In the genomic region with DNA sequence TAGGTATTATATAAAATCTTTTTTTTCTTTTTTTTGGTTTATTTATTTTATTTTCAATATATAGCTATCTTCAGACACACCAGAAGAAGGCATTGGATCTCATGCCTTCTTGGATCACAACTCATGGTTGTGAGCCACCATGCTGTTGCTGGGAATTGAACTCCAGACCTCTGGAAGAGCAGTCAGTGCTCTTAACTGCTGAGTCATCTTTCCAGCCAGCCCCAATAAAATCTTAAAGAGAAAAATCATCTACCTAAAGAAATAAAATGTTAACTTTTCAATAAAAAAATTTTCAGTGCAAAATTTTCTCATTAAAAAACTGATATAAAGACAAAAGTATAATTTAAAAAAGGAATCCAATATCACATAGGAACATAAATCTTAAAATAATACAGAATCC, we compare ENCODE assay signal across 19 mouse cellular contexts. TPM values are rescaled to one million over a fixed set of nuclear protein-coding genes. Genes with fewer than 3 reads are reported as not detected.
DNase-seq lines count a peak whose midpoint lies in the region; ATAC-seq and TF ChIP-seq lines count a peak whose summit lies in the region.
"Had no signal": no experiment of that assay in that cellular context is flagged by ENCODE, and none has a peak within 500 bp of the region (broad histone marks: within the 10 kb centered on the region; RNA-seq: fewer than 3 reads in every experiment).

No protein-coding gene starts in this region.

- H3K79me2 ChIP-seq in MEL (ENCODE audit: control insufficient read depth, insufficient read depth, low read length, poor library complexity), result peaks cover 48% of the 10 kb centered on the region

- TF ChIP-seq EP300 in MEL (IDR thresholded peaks at IDR 0.05; ENCODE audit: low read depth in 1 of 2, low read length in 2 of 2), result no peak

- H3K27me3 ChIP-seq in forebrain, embryonic 13.5 days, result no peaks in the 10 kb centered on the region
- no peaks in the 10 kb centered on the region for H3K27me3 ChIP-seq in forebrain, embryonic 15.5 days
- no peaks in the 10 kb centered on the region for H3K27me3 ChIP-seq in kidney, embryonic 15.5 days
- H3K27me3 ChIP-seq in MEL (ENCODE audit: control insufficient read depth in 1 of 2, insufficient read depth in 2 of 2, low read length in 2 of 2), result no peaks in the 10 kb centered on the region
- H3K27me3 ChIP-seq in liver, embryonic 11.5 days (replicated peaks; ENCODE audit: control insufficient read depth, insufficient read depth, low read length), result no peaks in the 10 kb centered on the region
- no peaks in the 10 kb centered on the region for H3K27me3 ChIP-seq in cerebellum, adult 2 months (ENCODE audit: control insufficient read depth, insufficient read depth, low read length)
- H3K27me3 ChIP-seq: hindbrain, embryonic 15.5 days; midbrain, embryonic 12.5 days had no signal

- no peaks in the 10 kb centered on the region for H3K9me3 ChIP-seq in forebrain, embryonic 13.5 days (replicated peaks)
- no peaks in the 10 kb centered on the region for H3K9me3 ChIP-seq in forebrain, embryonic 15.5 days
- no peaks in the 10 kb centered on the region for H3K9me3 ChIP-seq in kidney, embryonic 15.5 days (replicated peaks)
- H3K9me3 ChIP-seq in MEL (replicated peaks; ENCODE audit: insufficient read depth, low read length), result no peaks in the 10 kb centered on the region
- no peaks in the 10 kb centered on the region for H3K9me3 ChIP-seq in liver, embryonic 11.5 days (ENCODE audit: control insufficient read depth, low read length)
- H3K9me3 ChIP-seq: hindbrain, embryonic 15.5 days; midbrain, embryonic 12.5 days had no signal

- H3K4me1 ChIP-seq in forebrain, embryonic 13.5 days, result peaks cover 23% of the 10 kb centered on the region
- H3K4me1 ChIP-seq in forebrain, embryonic 15.5 days, result peaks cover 24% of the 10 kb centered on the region
- H3K4me1 ChIP-seq in kidney, embryonic 15.5 days, result peaks cover 21% of the 10 kb centered on the region
- H3K4me1 ChIP-seq in MEL (ENCODE audit: control insufficient read depth in 1 of 2, insufficient read depth in 2 of 2, low read length in 2 of 2), result peaks cover 4 to 12% of the 10 kb centered on the region in 2 experiments; a peak in 3 of 4 replicates
- peaks cover 8% of the 10 kb centered on the region; the same call in 1 of the 2 replicates for H3K4me1 ChIP-seq in liver, embryonic 11.5 days (replicated peaks; ENCODE audit: control insufficient read depth, insufficient read depth, low read length)
- peaks cover 2% of the 10 kb centered on the region; the same call in 1 of the 2 replicates for H3K4me1 ChIP-seq in cerebellum, adult 2 months (ENCODE audit: control insufficient read depth, insufficient read depth, low read length)

- ATAC-seq in forebrain, embryonic 13.5 days, result no peak
- ATAC-seq in forebrain, embryonic 15.5 days (replicated peaks), result no peak
- no peak for ATAC-seq in kidney, embryonic 15.5 days (replicated peaks; ENCODE audit: low FRiP score)
- no peak for ATAC-seq in liver, embryonic 11.5 days (replicated peaks; ENCODE audit: low FRiP score)
- ATAC-seq: intestine, postnatal 0 days had no signal

- no peak for DNase-seq in kidney, adult 8-10 months
- DNase-seq in MEL (ENCODE audit: low read depth, low spot score), result peak; percentile 51
- DNase-seq in liver, embryonic 11.5 days (ENCODE audit: low spot score), result no peak
- no peak for DNase-seq in adrenal gland, adult 18-20 months (ENCODE audit: low spot score in 2 of 2)
- no peak for DNase-seq in cerebellum, adult 2 months
- DNase-seq: adrenal gland, adult 2 months; cerebellum, adult 18-20 months; gastrocnemius, postnatal 25 days; kidney, postnatal 10 days; left cerebral cortex, postnatal 4 days; lung, postnatal 36 days; right cerebral cortex, adult 18-20 months had no signal

- H3K4me2 ChIP-seq in forebrain, embryonic 13.5 days, result peak overlapping the region; percentile 36; the same call in 1 of the 2 replicates
- H3K4me2 ChIP-seq in forebrain, embryonic 15.5 days (replicated peaks), result no peak overlapping the region
- 0 out of 2 replicates have a peak overlapping the region, but pooled peaks have one; percentile 25 for H3K4me2 ChIP-seq in kidney, embryonic 15.5 days
- H3K4me2 ChIP-seq in liver, embryonic 11.5 days, result 0 out of 2 replicates have a peak overlapping the region, but pooled peaks have one; percentile 27

- H3K27ac ChIP-seq in forebrain, embryonic 13.5 days, result no peak overlapping the region
- no peak overlapping the region for H3K27ac ChIP-seq in forebrain, embryonic 15.5 days (replicated peaks)
- H3K27ac ChIP-seq in kidney, embryonic 15.5 days, result no peak overlapping the region
- H3K27ac ChIP-seq in MEL (ENCODE audit: control insufficient read depth, low read depth, low read length), result no peak overlapping the region
- no peak overlapping the region for H3K27ac ChIP-seq in liver, embryonic 11.5 days (ENCODE audit: low read depth, low read length)
- H3K27ac ChIP-seq in cerebellum, adult 2 months (ENCODE audit: insufficient read depth, low read length), result no peak overlapping the region
- H3K27ac ChIP-seq: hindbrain, embryonic 15.5 days; layer of hippocampus, adult 2 months; midbrain, embryonic 12.5 days had no signal

- H3K36me3 ChIP-seq in forebrain, embryonic 13.5 days (ENCODE audit: poor library complexity, severe bottlenecking), result no peaks in the 10 kb centered on the region
- H3K36me3 ChIP-seq in forebrain, embryonic 15.5 days, result no peaks in the 10 kb centered on the region
- H3K36me3 ChIP-seq in kidney, embryonic 15.5 days, result peaks cover 4% of the 10 kb centered on the region; the same call in 1 of the 2 replicates
- peaks cover 2 to 29% of the 10 kb centered on the region in 2 experiments for H3K36me3 ChIP-seq in MEL (ENCODE audit: control insufficient read depth in 1 of 2, insufficient read depth in 2 of 2, low read length in 2 of 2)
- H3K36me3 ChIP-seq in liver, embryonic 11.5 days (ENCODE audit: control insufficient read depth, insufficient read depth, low read length), result no peaks in the 10 kb centered on the region
- H3K36me3 ChIP-seq: hindbrain, embryonic 15.5 days; midbrain, embryonic 12.5 days had no signal

- H3K4me3 ChIP-seq in forebrain, embryonic 13.5 days, result no peak overlapping the region
- H3K4me3 ChIP-seq in forebrain, embryonic 15.5 days, result no peak overlapping the region
- no peak overlapping the region for H3K4me3 ChIP-seq in kidney, embryonic 15.5 days (replicated peaks)
- peak overlapping the region; percentile 20 to 80; a peak in 3 of 4 replicates for H3K4me3 ChIP-seq in MEL (ENCODE audit: control insufficient read depth in 1 of 2, insufficient read depth in 1 of 2, low read depth in 2 of 2, low read length in 2 of 2)
- no peak overlapping the region for H3K4me3 ChIP-seq in liver, embryonic 11.5 days (ENCODE audit: low read depth, low read length)
- H3K4me3 ChIP-seq in cerebellum, adult 2 months (replicated peaks; ENCODE audit: insufficient read depth, low read depth, low read length), result no peak overlapping the region

- TF ChIP-seq RAD21 in MEL (IDR thresholded peaks at IDR 0.05; ENCODE audit: low read depth, low read length), result no peak

- no peak for TF ChIP-seq POLR2A in MEL (IDR thresholded peaks at IDR 0.05; ENCODE audit: control insufficient read depth in 1 of 2, insufficient read depth in 1 of 2, low read depth in 1 of 2, low read length in 2 of 2, poor library complexity in 1 of 2)
- TF ChIP-seq POLR2A in cerebellum, adult 2 months (IDR thresholded peaks at IDR 0.05; ENCODE audit: borderline replicate concordance, insufficient read depth, low read length), result no peak

- TF ChIP-seq CTCF in MEL (IDR thresholded peaks at IDR 0.05 in 2 of 3, conservative IDR thresholded peaks at IDR 0.05 in 1 of 3; ENCODE audit: control insufficient read depth in 1 of 3, insufficient read depth in 1 of 3, low read depth in 2 of 3, low read length in 3 of 3, poor library complexity in 1 of 3, severe bottlenecking in 1 of 3), result no peak
- no peak for TF ChIP-seq CTCF in cerebellum, adult 2 months (IDR thresholded peaks at IDR 0.05; ENCODE audit: borderline replicate concordance, insufficient read depth, low read depth, low read length)

- H3K9ac ChIP-seq in forebrain, embryonic 13.5 days, result no peak overlapping the region
- H3K9ac ChIP-seq in forebrain, embryonic 15.5 days (replicated peaks), result no peak overlapping the region
- H3K9ac ChIP-seq in kidney, embryonic 15.5 days, result no peak overlapping the region
- peak overlapping the region; percentile 39; the same call in 1 of the 2 replicates for H3K9ac ChIP-seq in MEL (ENCODE audit: control insufficient read depth, low read depth, low read length, poor library complexity, severe bottlenecking)
- H3K9ac ChIP-seq in liver, embryonic 11.5 days (ENCODE audit: low read depth, low read length), result no peak overlapping the region

RNA-seq across cellular contexts. Expression of gene Pus10, which starts 1.2 kb away (rescaled TPM):
- 16.4 and 16.7 TPM in 2 replicates for polyA plus RNA-seq in forebrain, embryonic 13.5 days (2015; fragmentation: Nextera tagmentation; extraction: Ambion mirVana)
- polyA plus RNA-seq in forebrain, embryonic 15.5 days (2015; fragmentation: Nextera tagmentation; extraction: Ambion mirVana), result 11.8 and 12.1 TPM in 2 replicates
- polyA plus RNA-seq in kidney, embryonic 15.5 days (2015; fragmentation: Nextera tagmentation; extraction: Ambion mirVana), result 20.4 and 22.9 TPM in 2 replicates
- total RNA-seq in MEL (2012; rRNA removed), result 52.5 and 55.3 TPM in 2 replicates
- polyA plus RNA-seq in MEL (2012; ENCODE audit: insufficient read depth in 1 of 2, insufficient read length in 2 of 2, low read depth in 1 of 2, low replicate concordance in 2 of 2, missing spikeins in 1 of 2), result 100 to 1,000 TPM in 1 of 2 experiments, 10 to 100 TPM in 1; 43.4 to 416 TPM
- 28.2 and 32.6 TPM in 2 replicates for polyA plus RNA-seq in liver, embryonic 11.5 days (2014; fragmentation: Nextera tagmentation; extraction: Ambion mirVana)
- total RNA-seq in adrenal gland, adult 18-20 months (2021), result 10 to 100 TPM; 18.0 to 22.1 TPM
- polyA plus RNA-seq in cerebellum, adult 2 months (2012; rRNA removed), result 9.7 and 11.4 TPM in 2 replicates

RNA-seq across cellular contexts. Expression of gene Pex13, which starts 1.5 kb away (rescaled TPM):
- 34.2 and 41.3 TPM in 2 replicates for polyA plus RNA-seq in forebrain, embryonic 13.5 days (2015; fragmentation: Nextera tagmentation; extraction: Ambion mirVana)
- polyA plus RNA-seq in forebrain, embryonic 15.5 days (2015; fragmentation: Nextera tagmentation; extraction: Ambion mirVana), result 36.4 and 38.9 TPM in 2 replicates
- 33.9 and 35.8 TPM in 2 replicates for polyA plus RNA-seq in kidney, embryonic 15.5 days (2015; fragmentation: Nextera tagmentation; extraction: Ambion mirVana)
- total RNA-seq in MEL (2012; rRNA removed), result 24.7 and 32.1 TPM in 2 replicates
- polyA plus RNA-seq in MEL (2012; ENCODE audit: insufficient read depth in 1 of 2, insufficient read length in 2 of 2, low read depth in 1 of 2, low replicate concordance in 2 of 2, missing spikeins in 1 of 2), result 10 to 100 TPM in 1 of 2 experiments, not detected in 1; 24.7 TPM
- polyA plus RNA-seq in liver, embryonic 11.5 days (2014; fragmentation: Nextera tagmentation; extraction: Ambion mirVana), result 21.0 and 27.6 TPM in 2 replicates
- total RNA-seq in adrenal gland, adult 18-20 months (2021), result 10 to 100 TPM; 73.9 to 74.7 TPM
- polyA plus RNA-seq in cerebellum, adult 2 months (2012; rRNA removed), result 18.5 and 19.1 TPM in 2 replicates

RNA-seq across cellular contexts. Expression of gene 0610010F05Rik, which starts 30.8 kb away (rescaled TPM):
- 114 and 119 TPM in 2 replicates for polyA plus RNA-seq in forebrain, embryonic 13.5 days (2015; fragmentation: Nextera tagmentation; extraction: Ambion mirVana)
- 136 and 138 TPM in 2 replicates for polyA plus RNA-seq in forebrain, embryonic 15.5 days (2015; fragmentation: Nextera tagmentation; extraction: Ambion mirVana)
- 23.2 and 24.9 TPM in 2 replicates for polyA plus RNA-seq in kidney, embryonic 15.5 days (2015; fragmentation: Nextera tagmentation; extraction: Ambion mirVana)
- total RNA-seq in MEL (2012; rRNA removed), result 13.7 and 14.1 TPM in 2 replicates
- polyA plus RNA-seq in MEL (2012; ENCODE audit: insufficient read depth in 1 of 2, insufficient read length in 2 of 2, low read depth in 1 of 2, low replicate concordance in 2 of 2, missing spikeins in 1 of 2), result 100 to 1,000 TPM in 1 of 2 experiments, 10 to 100 TPM in 1; 13.8 to 156 TPM
- polyA plus RNA-seq in liver, embryonic 11.5 days (2014; fragmentation: Nextera tagmentation; extraction: Ambion mirVana), result 21.3 and 26.6 TPM in 2 replicates
- total RNA-seq in adrenal gland, adult 18-20 months (2021), result 10 to 100 TPM; 12.3 to 13.7 TPM
- 22.3 and 24.3 TPM in 2 replicates for polyA plus RNA-seq in cerebellum, adult 2 months (2012; rRNA removed)

Comparison
In these comparisons a context has a peak if more than half of its experiments do, and no peak if none do; other contexts are left out.
1. H3K4me3 ChIP-seq: peak in MEL (2 of 2); none in forebrain, embryonic 13.5 days (single experiment), forebrain, embryonic 15.5 days (single experiment), kidney, embryonic 15.5 days (single experiment), liver, embryonic 11.5 days (single experiment) and cerebellum, adult 2 months (single experiment).